Mouse (Mus musculus) forebrain, embryonic 16.5 days (tissue): Measurements from ENCODE around the gene Msi2. TPM values are rescaled to one million over a fixed set of nuclear protein-coding genes. Genes with fewer than 3 reads are reported as not detected.

Source experiments
- ATAC-seq: fragments of 200-750 bp; cut with Nextera tagmentation; 2 replicates; pipeline ENCODE4 v1.8.0; 2017; ENCODE audit warnings: mild to moderate bottlenecking, moderate library complexity
- H3K27ac ChIP-seq: fragments of 300-500 bp; sonication (generic); 2 replicates; pipeline ENCODE4 v1.5.1; 2014; ENCODE audit warnings: low read length, control low read depth
- H3K27me3 ChIP-seq: fragments of 300-500 bp; sonication (generic); replicated peaks from 2 replicates; pipeline ENCODE4 v1.6.1; 2014; ENCODE audit warnings: low read length; ENCODE audit not compliant: control insufficient read depth, insufficient read depth
- H3K36me3 ChIP-seq: fragments of 300-500 bp; sonication (generic); 2 replicates; pipeline ENCODE4 v1.6.1; 2014; ENCODE audit not compliant: control insufficient read depth, insufficient read depth
- H3K4me1 ChIP-seq: fragments of 300-500 bp; sonication (generic); replicated peaks from 2 replicates; pipeline ENCODE4 v1.6.1; 2014; ENCODE audit warnings: low read length; ENCODE audit not compliant: control insufficient read depth, insufficient read depth
- H3K4me2 ChIP-seq: fragments of 300-500 bp; sonication (generic); 2 replicates; pipeline ENCODE4 v1.6.1; 2014; ENCODE audit warnings: mild to moderate bottlenecking, low read length, control low read depth
- H3K4me3 ChIP-seq: fragments of 300-500 bp; sonication (generic); replicated peaks from 2 replicates; pipeline ENCODE4 v1.5.1; 2014; ENCODE audit warnings: mild to moderate bottlenecking, low read length, control low read depth
- H3K9ac ChIP-seq: fragments of 300-500 bp; sonication (generic); replicated peaks from 2 replicates; pipeline ENCODE4 v1.6.1; 2014; ENCODE audit warnings: low read depth, low read length, control low read depth
- H3K9me3 ChIP-seq: fragments of 300-500 bp; sonication (generic); 2 replicates; pipeline ENCODE4 v1.6.1; 2016; ENCODE audit warnings: low read length; ENCODE audit not compliant: control insufficient read depth
- WGBS: fragments of 180-500 bp; shearing (Covaris S2); extraction: QIAGEN DNeasy Blood & Tissue Kit; methylation state at CpG from one replicate; pipeline ENCODE4 v1.1.7; 2014; 5-methylcytosine and 5-hydroxymethylcytosine counted together
- polyA plus RNA-seq: library from polyadenylated mRNA; unstranded; fragments of >200 nt; fragmentation: Nextera tagmentation; extraction: Ambion mirVana; gene quantifications from 2 replicates; pipeline ENCODE4 v1.2.1, GENCODE M21; 2015

The Msi2 gene
- polyA plus RNA-seq, 1 experiment from 2014 or later: 23.4 TPM

DNA sequence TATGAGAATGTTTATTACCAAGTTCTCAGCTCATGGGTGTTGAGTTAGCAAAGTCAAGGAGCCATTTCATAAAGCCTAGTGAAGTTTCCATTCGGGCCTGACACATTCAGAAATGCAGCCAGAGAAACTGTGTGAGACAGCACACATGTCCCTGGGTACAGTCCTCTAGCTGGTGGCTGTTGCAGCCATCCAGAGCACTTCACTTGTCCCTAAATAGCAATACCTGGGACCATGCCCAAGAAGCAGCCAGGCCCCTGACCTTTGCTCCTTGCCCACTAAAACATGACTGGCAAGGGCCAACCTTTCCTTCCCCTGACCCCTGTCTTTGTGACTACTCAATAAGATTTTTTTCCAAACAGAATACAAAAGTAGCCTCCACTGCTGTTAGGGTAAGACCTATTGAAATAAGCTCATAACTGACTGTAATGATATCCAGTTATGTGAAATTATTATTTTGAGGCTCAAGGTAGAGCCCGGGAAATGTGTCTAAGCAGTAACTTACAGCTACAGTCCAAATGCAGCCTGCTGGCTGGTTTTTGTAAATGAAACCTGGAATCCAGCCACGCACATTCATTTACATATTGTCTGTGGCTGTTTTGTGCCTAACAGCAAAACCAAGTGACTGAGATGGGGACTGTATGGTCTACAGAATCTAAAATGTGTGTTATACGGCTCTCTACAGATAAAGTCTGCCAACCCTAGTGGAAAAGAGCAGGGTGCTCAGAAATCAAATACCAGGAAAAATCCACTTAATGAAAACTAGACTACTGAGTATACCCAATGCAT, 143.5 kb downstream of the Msi2 start:
- Histone ChIP-seq H3K36me3 (no peaks in the 10 kb centered on the region), H3K9ac (no peak overlapping the region), H3K9me3 (no peaks in the 10 kb centered on the region), H3K4me2 (0 out of 2 replicates have a peak overlapping the region, but pooled peaks have one; percentile 1), H3K4me3 (no peak overlapping the region), H3K4me1 (peaks cover 62% of the 10 kb centered on the region), H3K27ac (peak overlapping the region; percentile 43), H3K27me3 (no peaks in the 10 kb centered on the region)
- ATAC-seq: peak; percentile 59
- 13% methylated on average over 4 of the region's 4 CpGs for WGBS

DNA sequence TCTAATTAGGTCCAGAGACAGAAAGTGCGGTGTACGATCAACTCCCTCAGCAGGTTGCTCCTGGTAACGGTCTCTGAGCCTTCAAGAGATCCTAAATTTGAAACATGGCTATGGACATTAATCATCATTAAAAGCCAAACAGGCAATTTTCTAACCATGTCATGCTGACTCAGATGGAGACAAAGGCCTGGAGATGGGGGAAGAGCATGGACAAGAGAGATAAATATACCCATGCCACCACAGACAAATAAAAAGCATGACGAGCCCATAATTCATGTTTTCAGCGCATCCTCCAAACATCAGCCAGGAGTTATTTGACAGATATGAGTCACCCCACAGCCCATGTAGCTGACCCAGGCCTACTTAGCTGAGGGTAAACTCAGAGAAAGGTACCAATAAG, 145.3 kb downstream of the Msi2 start:
- no peaks in the 10 kb centered on the region for H3K27me3 ChIP-seq
- no peak for ATAC-seq
- no peak overlapping the region for H3K27ac ChIP-seq
- 84% methylated on average over 5 of the region's 5 CpGs for WGBS
- H3K4me1 ChIP-seq: peaks cover 64% of the 10 kb centered on the region
- no peak overlapping the region for H3K4me3 ChIP-seq
- H3K9ac ChIP-seq: no peak overlapping the region
- no peaks in the 10 kb centered on the region for H3K36me3 ChIP-seq
- no peak overlapping the region for H3K4me2 ChIP-seq
- H3K9me3 ChIP-seq: no peaks in the 10 kb centered on the region

DNA sequence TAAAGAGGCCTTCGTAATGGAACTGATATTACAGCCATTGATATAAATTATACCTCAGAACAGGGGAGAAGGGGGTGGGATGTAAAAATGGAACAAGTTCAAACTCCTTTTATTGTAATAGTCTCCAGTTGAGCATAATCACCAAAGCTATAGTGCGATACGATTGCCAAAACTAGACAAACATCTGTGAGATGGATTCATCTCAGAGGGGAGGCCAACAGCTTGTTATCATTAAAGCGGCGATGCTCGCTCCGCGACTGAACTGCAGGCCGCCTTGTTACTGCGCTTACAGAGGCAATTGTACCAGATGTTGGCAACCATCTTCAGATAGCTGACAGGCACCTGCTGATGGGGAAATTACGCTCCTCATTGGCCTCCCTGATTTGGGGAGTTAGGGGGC, 145.9 kb downstream of the Msi2 start:
- H3K9ac ChIP-seq: no peak overlapping the region
- ATAC-seq: no peak; the same call in 1 of the 2 replicates

DNA sequence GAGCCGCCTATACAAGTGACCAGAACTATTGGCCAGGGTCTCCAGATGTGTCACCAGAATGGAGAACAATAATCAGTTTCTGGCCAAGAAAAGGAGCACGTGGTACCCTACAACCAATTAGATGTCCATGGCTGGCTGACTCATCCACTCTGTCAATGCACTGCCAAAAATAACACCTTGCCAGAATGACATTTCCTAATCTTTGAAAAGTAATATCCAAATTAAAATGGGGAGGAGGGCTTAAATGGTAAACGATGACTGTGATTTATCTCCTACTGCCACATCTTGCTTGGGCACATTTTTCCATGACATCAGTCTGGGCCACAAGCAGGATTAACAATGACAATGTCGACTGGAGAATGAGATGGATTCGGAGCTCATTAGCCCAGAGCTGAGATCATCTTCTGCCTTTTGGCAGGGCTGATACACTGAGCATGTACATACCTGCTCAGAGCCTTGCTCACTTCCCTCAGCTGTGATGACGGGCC, 147.6 kb downstream of the Msi2 start:
- 61% methylated on average over 6 of the region's 6 CpGs for whole genome bisulfite sequencing
- H3K4me3 ChIP-seq: no peak overlapping the region
- no peak overlapping the region for H3K4me2 ChIP-seq
- no peak for ATAC-seq
- peaks cover 51% of the 10 kb centered on the region for H3K4me1 ChIP-seq
- no peak overlapping the region for H3K27ac ChIP-seq
- H3K9me3 ChIP-seq: no peaks in the 10 kb centered on the region
- no peak overlapping the region for H3K9ac ChIP-seq
- H3K36me3 ChIP-seq: no peaks in the 10 kb centered on the region
- no peaks in the 10 kb centered on the region for H3K27me3 ChIP-seq

More for the DNA sequence above, 145.9 kb downstream of the Msi2 start:
- no peaks in the 10 kb centered on the region for H3K36me3 ChIP-seq
- no peaks in the 10 kb centered on the region for H3K9me3 ChIP-seq
- 70% methylated on average over 11 of the region's 11 CpGs for whole genome bisulfite sequencing
- H3K4me2 ChIP-seq: no peak overlapping the region
- peak overlapping the region; percentile 33; the same call in 1 of the 2 replicates for H3K27ac ChIP-seq
- peaks cover 62% of the 10 kb centered on the region for H3K4me1 ChIP-seq
- no peaks in the 10 kb centered on the region for H3K27me3 ChIP-seq
- no peak overlapping the region for H3K4me3 ChIP-seq

DNA sequence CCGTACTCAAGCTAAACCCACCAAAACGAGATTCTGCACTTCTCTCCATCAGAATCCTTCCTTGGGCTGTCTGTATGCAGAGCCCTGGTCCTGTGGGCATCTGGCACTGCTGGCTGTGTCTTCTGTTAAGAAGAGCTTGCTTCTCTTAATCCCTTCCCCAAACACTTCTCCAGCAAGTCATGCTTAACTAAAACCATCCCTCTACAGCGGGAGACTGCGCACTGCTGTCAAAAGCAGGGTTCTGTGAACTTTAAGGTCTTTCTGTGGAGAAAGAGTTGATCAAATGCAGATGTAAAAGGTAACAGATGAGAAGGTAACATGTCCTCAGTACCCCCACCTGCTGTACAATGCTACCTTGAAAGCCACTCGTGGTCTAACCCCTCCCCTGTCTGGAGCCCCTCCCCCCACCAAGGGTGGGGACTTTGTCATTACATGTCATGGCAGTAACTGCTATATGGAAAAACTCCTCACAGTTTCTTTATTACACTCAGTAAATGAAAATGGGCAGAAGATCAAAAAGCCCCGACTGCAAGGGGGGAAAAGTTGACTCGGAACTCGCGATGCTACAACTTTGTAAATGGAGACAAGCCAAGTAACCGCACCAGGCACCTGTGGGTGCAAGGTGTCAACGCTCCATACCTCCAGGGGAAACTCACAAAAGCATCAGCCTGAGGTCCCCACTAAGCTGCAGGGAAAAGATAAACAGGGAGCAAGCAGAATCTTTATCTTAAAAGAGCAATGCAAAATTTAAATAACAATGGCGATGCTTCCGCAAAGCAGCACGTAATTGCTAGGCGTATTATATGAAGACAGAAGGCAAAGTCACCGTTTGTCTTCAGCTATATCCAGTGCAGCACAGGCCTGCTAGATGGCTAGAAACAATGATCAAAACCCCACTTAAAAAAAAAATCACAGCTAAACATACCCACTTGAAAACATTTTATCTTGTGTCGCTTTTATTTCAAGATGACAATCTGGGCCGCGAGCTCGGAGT, 151.4 kb downstream of the Msi2 start:
- ATAC-seq: no peak
- Histone ChIP-seq H3K4me1 (peaks cover 21% of the 10 kb centered on the region), H3K9me3 (no peaks in the 10 kb centered on the region), H3K27ac (no peak overlapping the region), H3K4me2 (no peak overlapping the region), H3K4me3 (no peak overlapping the region), H3K27me3 (no peaks in the 10 kb centered on the region), H3K9ac (no peak overlapping the region), H3K36me3 (no peaks in the 10 kb centered on the region)
- WGBS: 41% methylated on average over 20 of the region's 20 CpGs

DNA sequence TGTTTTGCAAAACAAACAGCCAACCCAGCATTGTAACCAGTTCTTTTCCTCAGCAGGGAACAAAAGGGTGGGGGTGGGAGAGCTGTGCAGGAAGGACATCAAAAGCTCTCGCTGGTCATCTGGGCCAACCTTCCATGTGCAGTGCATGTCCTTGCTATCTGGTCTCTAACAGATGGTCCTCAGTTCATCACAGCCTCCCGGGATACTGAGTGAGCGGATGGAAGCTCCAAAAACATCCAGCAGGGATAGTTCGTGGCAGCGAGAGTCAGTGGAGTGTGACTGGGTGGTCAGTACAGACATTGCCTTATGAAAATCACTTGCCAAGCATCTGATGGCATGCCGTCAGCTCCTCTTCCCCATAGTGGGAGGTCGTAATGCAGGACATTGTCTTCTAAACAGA, 153.5 kb downstream of the Msi2 start:
- Histone ChIP-seq H3K27me3 (no peaks in the 10 kb centered on the region), H3K4me2 (no peak overlapping the region), H3K9me3 (no peaks in the 10 kb centered on the region), H3K4me3 (no peak overlapping the region), H3K9ac (no peak overlapping the region), H3K36me3 (no peaks in the 10 kb centered on the region), H3K27ac (no peak overlapping the region), H3K4me1 (peaks cover 27% of the 10 kb centered on the region)
- WGBS: 68% methylated on average over 7 of the region's 7 CpGs
- ATAC-seq: no peak

DNA sequence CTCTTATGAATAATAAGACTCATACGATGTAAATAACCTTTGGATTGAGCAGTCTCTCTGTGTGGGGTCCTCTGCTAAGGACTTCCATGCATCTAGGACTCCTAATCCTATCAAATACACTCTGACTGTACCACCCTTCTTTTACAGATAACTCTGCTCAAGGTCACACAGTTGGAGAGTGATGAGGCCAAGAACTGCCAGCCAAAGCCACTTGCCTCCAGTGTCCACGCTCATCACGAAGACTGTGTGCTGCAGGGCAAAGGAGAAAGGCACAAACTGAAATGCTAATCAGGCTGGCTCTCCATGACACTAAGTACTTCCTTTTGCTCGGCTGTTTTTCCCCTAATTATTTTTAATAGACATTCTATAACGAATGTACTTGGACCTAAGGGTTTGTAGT, 153.9 kb downstream of the Msi2 start:
- Histone ChIP-seq H3K4me2 (no peak overlapping the region), H3K9ac (no peak overlapping the region), H3K27ac (no peak overlapping the region), H3K4me1 (peaks cover 27% of the 10 kb centered on the region), H3K36me3 (no peaks in the 10 kb centered on the region), H3K4me3 (no peak overlapping the region), H3K9me3 (no peaks in the 10 kb centered on the region), H3K27me3 (no peaks in the 10 kb centered on the region)
- 14% methylated on average over 5 of the region's 5 CpGs for WGBS
- no peak for ATAC-seq

DNA sequence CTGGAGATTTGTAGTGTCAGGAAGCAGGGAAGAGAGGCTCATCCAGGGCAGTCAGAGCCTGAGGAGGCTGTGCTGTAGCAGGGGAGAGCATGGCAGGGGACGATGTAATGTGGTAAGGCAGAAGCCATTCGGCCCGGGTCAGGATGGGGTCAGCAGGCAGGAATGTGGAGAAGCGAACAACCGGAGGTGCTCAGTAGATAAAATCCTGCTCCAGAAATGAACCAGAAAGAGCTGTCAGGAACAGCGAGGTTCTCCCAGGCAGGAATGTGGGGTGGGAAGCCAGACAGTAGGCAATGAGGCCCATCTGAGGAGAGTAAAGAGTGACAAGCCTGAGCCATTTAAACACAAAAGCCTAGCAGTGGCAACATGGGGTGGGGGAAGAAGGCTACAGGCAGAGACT, 157.1 kb downstream of the Msi2 start:
- no peak overlapping the region for H3K4me2 ChIP-seq
- WGBS: 57% methylated on average over 6 of the region's 6 CpGs
- no peak overlapping the region for H3K4me3 ChIP-seq
- H3K9ac ChIP-seq: no peak overlapping the region
- no peaks in the 10 kb centered on the region for H3K27me3 ChIP-seq
- H3K27ac ChIP-seq: no peak overlapping the region
- H3K9me3 ChIP-seq: no peaks in the 10 kb centered on the region
- no peaks in the 10 kb centered on the region for H3K36me3 ChIP-seq
- no peak for ATAC-seq
- peaks cover 34% of the 10 kb centered on the region for H3K4me1 ChIP-seq

DNA sequence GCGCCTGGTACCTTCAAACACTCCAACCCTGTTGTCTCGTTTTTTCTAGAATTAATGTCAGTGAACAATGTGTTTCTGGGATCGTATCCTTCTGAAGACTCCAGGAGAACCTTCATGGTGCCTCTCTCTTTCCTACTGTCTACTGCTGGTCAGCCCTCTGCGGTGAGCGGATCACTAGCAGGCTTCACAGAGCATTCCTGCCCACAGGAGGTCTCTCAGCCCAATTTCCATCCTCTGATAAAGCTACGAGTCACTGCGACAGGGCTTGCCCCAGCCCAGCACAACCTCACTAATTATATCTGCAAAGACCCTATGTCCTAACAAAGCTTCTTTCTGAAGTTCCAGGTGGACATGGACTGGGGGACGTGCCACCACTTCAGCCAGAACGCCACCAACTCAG, 157.7 kb downstream of the Msi2 start:
- Histone ChIP-seq H3K4me2 (no peak overlapping the region), H3K4me1 (peaks cover 40% of the 10 kb centered on the region), H3K27me3 (no peaks in the 10 kb centered on the region), H3K4me3 (no peak overlapping the region), H3K36me3 (no peaks in the 10 kb centered on the region), H3K9me3 (no peaks in the 10 kb centered on the region), H3K27ac (no peak overlapping the region), H3K9ac (no peak overlapping the region)
- 76% methylated on average over 9 of the region's 9 CpGs for WGBS
- no peak for ATAC-seq
